Mouse (Mus musculus): ENCODE measurements around the gene Zfp687. TPM values are rescaled to one million over a fixed set of nuclear protein-coding genes. Genes with fewer than 3 reads are reported as not detected.

Zfp687 gene
- polyA plus RNA-seq, 2 experiments = 18.8 to 26.8 TPM

GRCm38 (mm10) chr3:94996946-94997345 lies 18.3 kb downstream of the Zfp687 start:
- Histone ChIP-seq H3K9ac (ENCODE audit: low read depth, low read length, severe bottlenecking) (no peak overlapping the region), H3K36me3 (ENCODE audit: control insufficient read depth, insufficient read depth, low read length) (peaks cover 97% of the 10 kb centered on the region), H3K9me3 (ENCODE audit: control insufficient read depth, low read length) (no peaks in the 10 kb centered on the region), H3K27ac (replicated peaks; ENCODE audit: low read depth, low read length) (no peak overlapping the region), H3K4me2 (replicated peaks; ENCODE audit: low read depth, low read length, severe bottlenecking) (no peak overlapping the region), H3K4me3 (replicated peaks; ENCODE audit: low read length) (no peak overlapping the region), H3K27me3 (ENCODE audit: control insufficient read depth, insufficient read depth, low read length) (no peaks in the 10 kb centered on the region), H3K4me1 (ENCODE audit: control insufficient read depth, insufficient read depth, low read length) (no peaks in the 10 kb centered on the region)
- ATAC-seq (ENCODE audit: low FRiP score, low read depth) = 0 out of 2 replicates have a peak, but pooled peaks have one; percentile 27
- WGBS = 42% methylated on average over 2 of the region's 2 CpGs
- peak; percentile 89 for DNase-seq (ENCODE audit: low spot score)
- TF ChIP-seq POLR2A (IDR thresholded peaks at IDR 0.05; ENCODE audit: borderline replicate concordance, extremely low read depth, insufficient read depth, insufficient read length) = no peak

- no peak for TF ChIP-seq POLR2A (IDR thresholded peaks at IDR 0.05; ENCODE audit: borderline replicate concordance, extremely low read depth, insufficient read depth, insufficient read length)
- Histone ChIP-seq H3K27me3 (ENCODE audit: control insufficient read depth, insufficient read depth, low read length) (no peaks in the 10 kb centered on the region), H3K4me3 (replicated peaks; ENCODE audit: low read length) (no peak overlapping the region), H3K4me2 (replicated peaks; ENCODE audit: low read depth, low read length, severe bottlenecking) (no peak overlapping the region), H3K9me3 (ENCODE audit: control insufficient read depth, low read length) (no peaks in the 10 kb centered on the region), H3K9ac (ENCODE audit: low read depth, low read length, severe bottlenecking) (no peak overlapping the region), H3K4me1 (ENCODE audit: control insufficient read depth, insufficient read depth, low read length) (peaks cover 15% of the 10 kb centered on the region), H3K27ac (replicated peaks; ENCODE audit: low read depth, low read length) (peak overlapping the region; percentile 35), H3K36me3 (ENCODE audit: control insufficient read depth, insufficient read depth, low read length) (peaks cover 54% of the 10 kb centered on the region)
- ATAC-seq (ENCODE audit: low FRiP score, low read depth) (peak; percentile 86), DNase-seq (ENCODE audit: low spot score) (peak; percentile 84)
- WGBS = 35% methylated on average over 9 of the region's 9 CpGs
These were observed 26.0 kb downstream of the Zfp687 start for GRCm38 (mm10) chr3:94989159-94989761.

- H3K9me3 ChIP-seq (ENCODE audit: control insufficient read depth, low read length) = no peaks in the 10 kb centered on the region
- no peak overlapping the region for H3K9ac ChIP-seq (ENCODE audit: low read depth, low read length, severe bottlenecking)
- ATAC-seq (ENCODE audit: low FRiP score, low read depth) (no peak), DNase-seq (ENCODE audit: low spot score) (peak; percentile 38)
- no peak overlapping the region for H3K4me3 ChIP-seq (replicated peaks; ENCODE audit: low read length)
- H3K4me2 ChIP-seq (replicated peaks; ENCODE audit: low read depth, low read length, severe bottlenecking) = no peak overlapping the region
- H3K36me3 ChIP-seq (ENCODE audit: control insufficient read depth, insufficient read depth, low read length) = peaks cover 49% of the 10 kb centered on the region
- no peak overlapping the region for H3K27ac ChIP-seq (replicated peaks; ENCODE audit: low read depth, low read length)
- no peak for TF ChIP-seq POLR2A (IDR thresholded peaks at IDR 0.05; ENCODE audit: borderline replicate concordance, extremely low read depth, insufficient read depth, insufficient read length)
- no peaks in the 10 kb centered on the region for H3K27me3 ChIP-seq (ENCODE audit: control insufficient read depth, insufficient read depth, low read length)
- H3K4me1 ChIP-seq (ENCODE audit: control insufficient read depth, insufficient read depth, low read length) = peaks cover 15% of the 10 kb centered on the region
These were observed 27.7 kb downstream of the Zfp687 start for GRCm38 (mm10) chr3:94987578-94987977.

GRCm38 (mm10) chr3:94985513-94985912 lies 29.7 kb downstream of the Zfp687 start:
- 90% methylated on average over 2 of the region's 2 CpGs for WGBS
- no peak overlapping the region for H3K4me3 ChIP-seq (replicated peaks; ENCODE audit: low read length)
- H3K36me3 ChIP-seq (ENCODE audit: control insufficient read depth, insufficient read depth, low read length) = peaks cover 50% of the 10 kb centered on the region
- no peak overlapping the region for H3K27ac ChIP-seq (replicated peaks; ENCODE audit: low read depth, low read length)
- no peaks in the 10 kb centered on the region for H3K9me3 ChIP-seq (ENCODE audit: control insufficient read depth, low read length)
- no peak overlapping the region for H3K9ac ChIP-seq (ENCODE audit: low read depth, low read length, severe bottlenecking)
- ATAC-seq (ENCODE audit: low FRiP score, low read depth) = no peak
- DNase-seq (ENCODE audit: low spot score) = no peak
- no peak for TF ChIP-seq POLR2A (IDR thresholded peaks at IDR 0.05; ENCODE audit: borderline replicate concordance, extremely low read depth, insufficient read depth, insufficient read length)
- no peaks in the 10 kb centered on the region for H3K27me3 ChIP-seq (ENCODE audit: control insufficient read depth, insufficient read depth, low read length)
- H3K4me1 ChIP-seq (ENCODE audit: control insufficient read depth, insufficient read depth, low read length) = peaks cover 15% of the 10 kb centered on the region
- no peak overlapping the region for H3K4me2 ChIP-seq (replicated peaks; ENCODE audit: low read depth, low read length, severe bottlenecking)

GRCm38 (mm10) chr3:94984312-94984711 lies 30.9 kb downstream of the Zfp687 start:
- no peak overlapping the region for H3K27ac ChIP-seq (replicated peaks; ENCODE audit: low read depth, low read length)
- H3K4me3 ChIP-seq (replicated peaks; ENCODE audit: low read length) = no peak overlapping the region
- no peaks in the 10 kb centered on the region for H3K9me3 ChIP-seq (ENCODE audit: control insufficient read depth, low read length)
- 91% methylated on average over 11 of the region's 11 CpGs for WGBS
- H3K4me2 ChIP-seq (replicated peaks; ENCODE audit: low read depth, low read length, severe bottlenecking) = no peak overlapping the region
- no peak for ATAC-seq (ENCODE audit: low FRiP score, low read depth)
- peaks cover 50% of the 10 kb centered on the region for H3K36me3 ChIP-seq (ENCODE audit: control insufficient read depth, insufficient read depth, low read length)
- peaks cover 9% of the 10 kb centered on the region for H3K4me1 ChIP-seq (ENCODE audit: control insufficient read depth, insufficient read depth, low read length)
- no peak for DNase-seq (ENCODE audit: low spot score)
- no peak overlapping the region for H3K9ac ChIP-seq (ENCODE audit: low read depth, low read length, severe bottlenecking)
- no peaks in the 10 kb centered on the region for H3K27me3 ChIP-seq (ENCODE audit: control insufficient read depth, insufficient read depth, low read length)
- no peak for TF ChIP-seq POLR2A (IDR thresholded peaks at IDR 0.05; ENCODE audit: borderline replicate concordance, extremely low read depth, insufficient read depth, insufficient read length)

Data from limb, embryonic 14.5 days (tissue).